8 mouse cellular contexts compared by ENCODE assay signal in the genomic region with DNA sequence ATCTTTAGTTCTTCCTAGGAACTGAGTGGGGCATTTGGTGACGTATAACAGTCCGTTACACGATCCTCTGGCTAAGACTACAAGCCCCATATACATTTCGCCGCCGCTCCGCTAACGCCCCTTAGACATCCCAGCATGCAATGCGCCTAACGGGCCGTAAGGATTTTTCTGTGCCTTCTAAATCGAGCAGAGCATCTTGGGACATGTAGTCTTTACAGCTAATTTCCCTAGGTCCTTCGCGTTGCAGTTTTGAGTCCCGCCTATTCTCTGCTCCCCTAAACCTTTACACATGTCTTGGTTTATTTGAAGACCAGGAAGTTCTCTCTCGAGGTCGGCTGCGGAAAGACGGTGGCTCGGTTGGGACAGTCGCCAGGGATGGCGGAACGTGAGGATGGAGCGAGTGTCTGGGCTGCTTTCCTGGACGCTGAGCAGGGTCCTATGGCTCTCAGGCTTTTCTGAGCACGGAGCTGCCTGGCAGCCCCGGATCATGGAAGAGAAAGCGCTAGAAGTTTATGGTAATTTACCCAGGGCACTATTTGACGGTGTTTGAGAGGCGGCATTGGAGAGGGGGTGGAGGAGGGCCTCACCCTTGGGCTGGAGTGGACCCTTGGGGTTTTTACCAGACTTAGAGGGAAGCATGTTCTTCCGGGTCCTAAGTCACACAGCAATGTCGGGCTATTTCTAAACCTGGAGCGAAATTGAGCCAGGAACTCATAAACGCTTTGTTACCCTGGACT. TPM values are rescaled to one million over a fixed set of nuclear protein-coding genes. Genes with fewer than 3 reads are reported as not detected.
DNase-seq lines count a peak whose midpoint lies in the region; ATAC-seq and TF ChIP-seq lines count a peak whose summit lies in the region.

A gene (minus strand): TSS at position 132 of the 737 bp plus-strand sequence.
A gene (plus strand): TSS at position 156 of the 737 bp plus-strand sequence.

- H3K9me3 ChIP-seq in heart, embryonic 12.5 days (replicated peaks), result no peaks in the 10 kb centered on the region
- H3K9me3 ChIP-seq in kidney, postnatal 0 days (replicated peaks; ENCODE audit: low read length), result no peaks in the 10 kb centered on the region
- H3K9me3 ChIP-seq in liver, embryonic 11.5 days (ENCODE audit: control insufficient read depth, low read length), result no peaks in the 10 kb centered on the region
- H3K9me3 ChIP-seq in stomach, embryonic 14.5 days (ENCODE audit: control insufficient read depth, low read depth, low read length), result no peaks in the 10 kb centered on the region

- peak; percentile 98 for DNase-seq in CD4-positive helper T cell, adult 2 months (ENCODE audit: low read depth, low spot score)
- peak; percentile 95 for DNase-seq in brain, embryonic 18.5 days (ENCODE audit: low read depth, low spot score)
- DNase-seq in kidney, postnatal 0 days (ENCODE audit: low spot score), result peak; percentile 98
- peak; percentile 85 for DNase-seq in liver, embryonic 11.5 days (ENCODE audit: low spot score)
- DNase-seq in naive thymus-derived CD4-positive, alpha-beta T cell, adult 2 months (ENCODE audit: low read depth), result peak; percentile 96

- peak within 1 kb of the TSS; percentile 92 for H3K27ac ChIP-seq in heart, embryonic 12.5 days (ENCODE audit: poor library complexity, severe bottlenecking)
- H3K27ac ChIP-seq in kidney, postnatal 0 days, result peak within 1 kb of the TSS; percentile 75
- peak within 1 kb of the TSS; percentile 95 for H3K27ac ChIP-seq in liver, embryonic 11.5 days (ENCODE audit: low read depth, low read length)
- H3K27ac ChIP-seq in stomach, embryonic 14.5 days (ENCODE audit: low read length), result peak within 1 kb of the TSS; percentile 74

- H3K27me3 ChIP-seq in heart, embryonic 12.5 days (replicated peaks), result no peaks in the 10 kb centered on the region
- H3K27me3 ChIP-seq in kidney, postnatal 0 days (ENCODE audit: insufficient read depth, low read length), result no peaks in the 10 kb centered on the region
- H3K27me3 ChIP-seq in liver, embryonic 11.5 days (replicated peaks; ENCODE audit: control insufficient read depth, insufficient read depth, low read length), result no peaks in the 10 kb centered on the region
- H3K27me3 ChIP-seq in stomach, embryonic 14.5 days (ENCODE audit: control insufficient read depth, insufficient read depth, low read length), result no peaks in the 10 kb centered on the region

- peaks cover 18% of the 10 kb centered on the region; the same call in 1 of the 2 replicates for H3K36me3 ChIP-seq in heart, embryonic 12.5 days
- H3K36me3 ChIP-seq in kidney, postnatal 0 days (ENCODE audit: insufficient read depth, low read length), result no peaks in the 10 kb centered on the region
- H3K36me3 ChIP-seq in liver, embryonic 11.5 days (ENCODE audit: control insufficient read depth, insufficient read depth, low read length), result no peaks in the 10 kb centered on the region; the same call in none of the 2 replicates
- H3K36me3 ChIP-seq in stomach, embryonic 14.5 days (ENCODE audit: control insufficient read depth, insufficient read depth, low read length), result no peaks in the 10 kb centered on the region

- TF ChIP-seq CTCF in kidney, postnatal 0 days (IDR thresholded peaks at IDR 0.05; ENCODE audit: low read depth), result 0 out of 2 replicates have a peak, but pooled peaks have one; percentile 15

- WGBS in heart, embryonic 12.5 days, result 1% methylated on average over 34 of the region's 34 CpGs
- WGBS in kidney, postnatal 0 days, result 1% methylated on average over 34 of the region's 34 CpGs
- 1% methylated on average over 34 of the region's 34 CpGs for WGBS in liver, embryonic 11.5 days
- WGBS in stomach, embryonic 14.5 days, result under 1% methylated on average over 34 of the region's 34 CpGs

- peaks cover 28% of the 10 kb centered on the region for H3K4me1 ChIP-seq in heart, embryonic 12.5 days (replicated peaks)
- H3K4me1 ChIP-seq in kidney, postnatal 0 days (replicated peaks; ENCODE audit: insufficient read depth, low read length), result peaks cover 17% of the 10 kb centered on the region
- H3K4me1 ChIP-seq in liver, embryonic 11.5 days (replicated peaks; ENCODE audit: control insufficient read depth, insufficient read depth, low read length), result peaks cover 36% of the 10 kb centered on the region
- H3K4me1 ChIP-seq in stomach, embryonic 14.5 days (ENCODE audit: control insufficient read depth, insufficient read depth, low read length), result peaks cover 7% of the 10 kb centered on the region; the same call in 1 of the 2 replicates

- peak within 1 kb of the TSS; percentile 76 for H3K4me3 ChIP-seq in heart, embryonic 12.5 days
- H3K4me3 ChIP-seq in kidney, postnatal 0 days (replicated peaks; ENCODE audit: low read depth, low read length), result peak within 1 kb of the TSS; percentile 57
- H3K4me3 ChIP-seq in liver, embryonic 11.5 days (ENCODE audit: low read depth, low read length), result peak within 1 kb of the TSS; percentile 89
- H3K4me3 ChIP-seq in stomach, embryonic 14.5 days (ENCODE audit: low read depth, low read length), result peak within 1 kb of the TSS; percentile 56

- peak; percentile 72 for ATAC-seq in erythroid progenitor cell, adult 5-6 weeks (replicated peaks; ENCODE audit: low FRiP score, poor library complexity, severe bottlenecking)
- peak; percentile 81 for ATAC-seq in heart, embryonic 12.5 days (ENCODE audit: insufficient number of reproducible peaks, low FRiP score)
- peak; percentile 40 for ATAC-seq in kidney, postnatal 0 days (replicated peaks; ENCODE audit: low FRiP score, low read depth)
- peak; percentile 77 for ATAC-seq in liver, embryonic 11.5 days (replicated peaks; ENCODE audit: low FRiP score)
- ATAC-seq in stomach, embryonic 14.5 days (ENCODE audit: insufficient number of reproducible peaks, insufficient read depth, low FRiP score, low read depth), result peak; percentile 85

- H3K4me2 ChIP-seq in heart, embryonic 12.5 days, result peak within 1 kb of the TSS; percentile 82
- peak within 1 kb of the TSS; percentile 82 for H3K4me2 ChIP-seq in kidney, postnatal 0 days (ENCODE audit: low read length)
- H3K4me2 ChIP-seq in liver, embryonic 11.5 days, result peak within 1 kb of the TSS; percentile 95
- peak within 1 kb of the TSS; percentile 71 for H3K4me2 ChIP-seq in stomach, embryonic 14.5 days (replicated peaks; ENCODE audit: low read depth, low read length)

- peak within 1 kb of the TSS; percentile 80 for H3K9ac ChIP-seq in heart, embryonic 12.5 days
- H3K9ac ChIP-seq in kidney, postnatal 0 days (ENCODE audit: low read depth, low read length), result peak within 1 kb of the TSS; percentile 67
- peak within 1 kb of the TSS; percentile 69 for H3K9ac ChIP-seq in liver, embryonic 11.5 days (ENCODE audit: low read depth, low read length)
- peak within 1 kb of the TSS; percentile 45 for H3K9ac ChIP-seq in stomach, embryonic 14.5 days (replicated peaks; ENCODE audit: low read depth, low read length)

RNA-seq across cellular contexts. Expression of the first gene that starts in this region (rescaled TPM):
- total RNA-seq in erythroid progenitor cell, adult 5-6 weeks (2015; ENCODE audit: low replicate concordance), result 67.1 and 84.0 TPM in 2 replicates
- 81.5 and 97.5 TPM in 2 replicates for total RNA-seq in erythroid progenitor cell, adult 5-6 weeks (2017; ENCODE audit: low replicate concordance)
- 68.8 and 72.1 TPM in 2 replicates for polyA plus RNA-seq in heart, embryonic 12.5 days (2016; fragmentation: Nextera tagmentation; extraction: Ambion mirVana)
- 131 and 141 TPM in 2 replicates for polyA plus RNA-seq in kidney, postnatal 0 days (2015; fragmentation: Nextera tagmentation; extraction: Ambion mirVana)
- 129 and 139 TPM in 2 replicates for polyA plus RNA-seq in liver, embryonic 11.5 days (2014; fragmentation: Nextera tagmentation; extraction: Ambion mirVana)
- 125 TPM in 2 replicates for polyA plus RNA-seq in stomach, embryonic 14.5 days (2014; fragmentation: Nextera tagmentation; extraction: Ambion mirVana)

RNA-seq across cellular contexts. Expression of the second gene that starts in this region (rescaled TPM):
- 84.3 and 120 TPM in 2 replicates for total RNA-seq in erythroid progenitor cell, adult 5-6 weeks (2015; ENCODE audit: low replicate concordance)
- total RNA-seq in erythroid progenitor cell, adult 5-6 weeks (2017; ENCODE audit: low replicate concordance), result 36.8 and 53.8 TPM in 2 replicates
- 161 and 176 TPM in 2 replicates for polyA plus RNA-seq in heart, embryonic 12.5 days (2016; fragmentation: Nextera tagmentation; extraction: Ambion mirVana)
- 173 and 186 TPM in 2 replicates for polyA plus RNA-seq in kidney, postnatal 0 days (2015; fragmentation: Nextera tagmentation; extraction: Ambion mirVana)
- polyA plus RNA-seq in liver, embryonic 11.5 days (2014; fragmentation: Nextera tagmentation; extraction: Ambion mirVana), result 256 and 260 TPM in 2 replicates
- 150 and 158 TPM in 2 replicates for polyA plus RNA-seq in stomach, embryonic 14.5 days (2014; fragmentation: Nextera tagmentation; extraction: Ambion mirVana)

Comparison
In these comparisons a context has a peak if more than half of its experiments do, and no peak if none do; other contexts are left out.
1. Peak in every context shown above with its lines: DNase-seq, ATAC-seq, H3K4me3 ChIP-seq and H3K27ac ChIP-seq.